Mouse (Mus musculus) E14TG2a.4 (cell line): Measurements from ENCODE around the gene Spef1.

Experiments
- CTCF ChIP-seq: conservative IDR thresholded peaks from 2 replicates; pipeline ENCODE4 v1.5.1; 2014; ENCODE audit warnings: low read length
- NANOG ChIP-seq: IDR thresholded peaks from 2 replicates; pipeline ENCODE4 v1.6.1; 2014; ENCODE audit warnings: borderline replicate concordance, low read length, mixed read lengths
- POU5F1 ChIP-seq: IDR thresholded peaks from 2 replicates; pipeline ENCODE4 v1.6.1; 2014; ENCODE audit warnings: low read length, borderline replicate concordance

DNA sequence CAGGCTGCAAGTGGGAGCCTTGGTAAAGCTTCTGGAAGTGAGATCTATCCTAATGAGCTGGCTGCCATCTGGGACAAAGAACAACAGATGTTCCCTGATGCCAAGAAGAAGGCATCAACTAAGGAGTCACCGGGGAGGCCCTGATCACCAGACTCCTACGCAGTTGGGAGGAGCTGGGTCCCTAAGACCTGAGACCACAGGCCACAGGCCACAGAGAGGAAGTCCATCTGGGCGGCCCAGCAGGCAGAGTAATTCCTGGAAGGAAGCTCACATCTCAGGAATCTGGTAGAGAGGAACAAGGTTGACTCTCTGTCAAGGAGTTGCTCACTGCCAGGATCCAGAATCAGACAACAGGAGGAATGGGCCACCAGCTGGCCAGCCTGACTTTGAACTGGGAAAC, 62.9 kb downstream of the Spef1 start:
- TF ChIP-seq CTCF (no peak), POU5F1 (no peak), NANOG (no peak)
